Mouse (Mus musculus): ENCODE results near the gene Sema6d. TPM values are rescaled to one million over a fixed set of nuclear protein-coding genes. Genes with fewer than 3 reads are reported as not detected.

The Sema6d gene
- polyA plus RNA-seq, 2 experiments = 2.2 to 3.2 TPM

DNA sequence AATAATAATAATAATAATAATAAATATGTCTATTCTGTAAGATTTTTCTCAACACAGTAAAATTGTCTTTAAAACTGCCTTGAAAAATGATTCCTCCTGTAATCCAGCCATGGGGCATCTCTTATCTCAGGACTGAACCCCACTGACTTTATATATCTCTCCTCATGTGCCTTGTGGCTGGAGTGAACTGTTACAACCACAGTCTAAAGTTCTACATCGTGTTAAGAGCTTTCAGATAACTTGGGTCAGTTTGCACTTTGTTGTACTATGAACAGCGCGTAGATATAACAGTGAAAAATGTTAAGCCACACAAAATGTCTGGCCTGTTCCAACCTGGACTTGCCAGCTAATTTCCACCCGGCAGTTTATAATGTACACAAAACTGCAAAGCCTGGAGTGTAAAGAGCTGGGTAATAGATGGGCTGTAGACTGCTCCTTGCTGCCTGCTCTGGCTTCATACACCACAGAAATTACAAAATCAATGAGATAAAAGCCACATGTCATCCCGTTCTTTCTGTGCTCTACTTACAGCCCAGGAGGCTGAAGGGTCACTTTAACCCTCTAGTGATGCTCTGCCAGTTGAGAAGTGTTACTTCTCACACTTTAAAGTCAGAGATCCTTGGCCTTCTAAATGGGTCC, 467.2 kb downstream of the Sema6d start:
- H3K36me3 ChIP-seq (replicated peaks; ENCODE audit: control insufficient read depth, insufficient read depth, low read depth) = no peaks in the 10 kb centered on the region
- ATAC-seq (ENCODE audit: insufficient read depth) (no peak), DNase-seq (ENCODE audit: low read depth in 3 of 3, low spot score in 3 of 3) (no peak)
- WGBS (ENCODE audit: insufficient replicate concordance) = 56% methylated on average over 5 of the region's 5 CpGs
- H3K4me1 ChIP-seq (replicated peaks; ENCODE audit: control insufficient read depth in 2 of 2, insufficient read depth in 2 of 2, low read length in 1 of 2) = peaks cover 0 to 2% of the 10 kb centered on the region in 2 experiments; a peak in 1 of 4 replicates
- H3K27ac ChIP-seq = no peak overlapping the region
- no peaks in the 10 kb centered on the region for H3K27me3 ChIP-seq (ENCODE audit: control insufficient read depth, insufficient read depth, low read length)
- H3K9ac ChIP-seq (replicated peaks) = no peak overlapping the region
- TF ChIP-seq EP300 (IDR thresholded peaks at IDR 0.05; ENCODE audit: low read depth) = no peak
- no peak for TF ChIP-seq CTCF (IDR thresholded peaks at IDR 0.05; ENCODE audit: low read depth)
- H3K4me3 ChIP-seq (ENCODE audit: insufficient read depth in 1 of 2, low read depth in 2 of 2, low read length in 2 of 2) = no peak overlapping the region
- no peaks in the 10 kb centered on the region for H3K9me3 ChIP-seq (ENCODE audit: control insufficient read depth, low read length)
- H3K4me2 ChIP-seq (ENCODE audit: low read depth) = no peak overlapping the region

DNA sequence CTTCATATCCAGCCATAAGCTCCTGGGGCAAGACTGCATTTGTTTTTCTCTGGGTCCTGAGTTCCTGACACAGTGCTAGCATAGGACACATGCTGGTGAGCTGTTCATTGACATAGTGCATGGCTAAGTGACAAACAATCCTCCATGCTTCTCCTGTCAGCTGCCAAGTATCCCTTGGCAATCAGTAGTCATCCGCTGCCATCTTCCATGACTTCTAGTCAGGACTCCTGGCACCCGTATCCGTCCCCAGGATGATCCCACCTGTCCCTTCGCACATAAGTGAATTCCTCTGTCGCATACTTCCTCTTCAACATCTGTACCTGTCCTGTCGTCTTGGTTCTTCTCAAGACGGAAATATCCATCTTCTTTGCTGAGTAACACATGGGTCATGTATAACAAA, 468.3 kb downstream of the Sema6d start:
- H3K9me3 ChIP-seq (ENCODE audit: control insufficient read depth, low read length) = no peaks in the 10 kb centered on the region
- H3K9ac ChIP-seq (replicated peaks) = no peak overlapping the region
- WGBS (ENCODE audit: insufficient replicate concordance) = 78% methylated on average over 7 of the region's 7 CpGs
- no peak overlapping the region for H3K27ac ChIP-seq
- DNase-seq (ENCODE audit: low read depth in 3 of 3, low spot score in 3 of 3) = no peak
- no peaks in the 10 kb centered on the region for H3K27me3 ChIP-seq (ENCODE audit: control insufficient read depth, insufficient read depth, low read length)
- no peak for TF ChIP-seq CTCF (IDR thresholded peaks at IDR 0.05; ENCODE audit: low read depth)
- TF ChIP-seq EP300 (IDR thresholded peaks at IDR 0.05; ENCODE audit: low read depth) = no peak
- H3K36me3 ChIP-seq (replicated peaks; ENCODE audit: control insufficient read depth, insufficient read depth, low read depth) = no peaks in the 10 kb centered on the region
- ATAC-seq (ENCODE audit: insufficient read depth) = no peak
- H3K4me2 ChIP-seq (ENCODE audit: low read depth) = no peak overlapping the region
- H3K4me1 ChIP-seq (replicated peaks; ENCODE audit: control insufficient read depth in 2 of 2, insufficient read depth in 2 of 2, low read length in 1 of 2) = peaks cover 0 to 2% of the 10 kb centered on the region in 2 experiments; a peak in 1 of 4 replicates
- H3K4me3 ChIP-seq (ENCODE audit: insufficient read depth in 1 of 2, low read depth in 2 of 2, low read length in 2 of 2) = no peak overlapping the region

DNA sequence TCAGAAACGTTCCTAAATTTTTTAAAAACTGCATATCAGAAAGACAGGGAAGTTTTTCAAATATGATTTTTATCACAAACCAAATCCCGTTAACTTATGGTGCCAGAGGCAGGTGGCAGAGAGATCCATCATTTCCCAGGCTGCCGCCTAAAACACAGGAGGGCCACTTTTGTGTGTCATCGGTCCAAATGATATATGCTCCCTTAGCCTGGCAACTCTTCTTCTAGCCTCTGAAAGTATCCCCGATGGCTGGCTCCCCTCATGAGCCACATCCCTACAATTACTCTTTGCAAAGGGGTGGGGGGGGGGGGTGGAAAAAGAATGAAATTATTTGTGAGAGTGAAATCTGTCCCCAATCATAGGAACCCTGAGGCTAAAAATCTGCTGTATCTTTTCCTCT, 471.9 kb downstream of the Sema6d start:
- no peaks in the 10 kb centered on the region for H3K27me3 ChIP-seq (ENCODE audit: control insufficient read depth, insufficient read depth, low read length)
- ATAC-seq (ENCODE audit: insufficient read depth) = no peak

DNA sequence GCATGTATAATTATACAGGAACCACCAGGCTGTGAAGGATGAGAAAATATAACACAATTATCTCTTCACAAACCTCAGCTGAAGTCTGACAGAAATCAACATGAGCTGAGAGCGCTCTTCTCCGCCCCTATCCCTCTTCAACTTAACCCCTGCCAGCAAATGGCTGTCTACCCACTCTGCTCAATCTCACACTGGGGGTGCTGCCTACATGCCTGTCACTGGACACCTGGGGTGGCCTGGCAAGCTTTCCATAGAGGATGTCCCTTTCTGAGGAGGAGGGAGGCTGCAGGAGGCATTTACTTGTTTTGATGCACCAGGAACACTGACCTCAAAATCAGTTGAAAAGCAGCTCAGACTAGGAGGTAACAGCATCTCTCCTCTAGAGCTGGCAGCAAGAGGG, 472.3 kb downstream of the Sema6d start:
- DNase-seq (ENCODE audit: low read depth in 3 of 3, low spot score in 3 of 3) (no peak), ATAC-seq (ENCODE audit: insufficient read depth) (no peak)
- no peak overlapping the region for H3K27ac ChIP-seq
- H3K4me1 ChIP-seq (replicated peaks; ENCODE audit: control insufficient read depth in 2 of 2, insufficient read depth in 2 of 2, low read length in 1 of 2) = no peaks in the 10 kb centered on the region
- 57% methylated on average over 2 of the region's 2 CpGs for WGBS (ENCODE audit: insufficient replicate concordance)
- H3K4me3 ChIP-seq (ENCODE audit: insufficient read depth in 1 of 2, low read depth in 2 of 2, low read length in 2 of 2) = no peak overlapping the region
- no peak overlapping the region for H3K9ac ChIP-seq (replicated peaks)
- no peaks in the 10 kb centered on the region for H3K36me3 ChIP-seq (replicated peaks; ENCODE audit: control insufficient read depth, insufficient read depth, low read depth)
- TF ChIP-seq EP300 (IDR thresholded peaks at IDR 0.05; ENCODE audit: low read depth) (no peak), CTCF (IDR thresholded peaks at IDR 0.05; ENCODE audit: low read depth) (no peak)
- H3K4me2 ChIP-seq (ENCODE audit: low read depth) = no peak overlapping the region
- no peaks in the 10 kb centered on the region for H3K9me3 ChIP-seq (ENCODE audit: control insufficient read depth, low read length)
- no peaks in the 10 kb centered on the region for H3K27me3 ChIP-seq (ENCODE audit: control insufficient read depth, insufficient read depth, low read length)

More for the DNA sequence above, 471.9 kb downstream of the Sema6d start:
- WGBS (ENCODE audit: insufficient replicate concordance) = 58% methylated on average over 5 of the region's 5 CpGs
- Histone ChIP-seq H3K4me3 (ENCODE audit: insufficient read depth in 1 of 2, low read depth in 2 of 2, low read length in 2 of 2) (no peak overlapping the region), H3K4me2 (ENCODE audit: low read depth) (no peak overlapping the region), H3K9ac (replicated peaks) (no peak overlapping the region), H3K27ac (no peak overlapping the region), H3K9me3 (ENCODE audit: control insufficient read depth, low read length) (no peaks in the 10 kb centered on the region), H3K36me3 (replicated peaks; ENCODE audit: control insufficient read depth, insufficient read depth, low read depth) (no peaks in the 10 kb centered on the region), H3K4me1 (replicated peaks; ENCODE audit: control insufficient read depth in 2 of 2, insufficient read depth in 2 of 2, low read length in 1 of 2) (no peaks in the 10 kb centered on the region)
- TF ChIP-seq CTCF (IDR thresholded peaks at IDR 0.05; ENCODE audit: low read depth) (no peak), EP300 (IDR thresholded peaks at IDR 0.05; ENCODE audit: low read depth) (no peak)
- no peak for DNase-seq (ENCODE audit: low read depth in 3 of 3, low spot score in 3 of 3)

DNA sequence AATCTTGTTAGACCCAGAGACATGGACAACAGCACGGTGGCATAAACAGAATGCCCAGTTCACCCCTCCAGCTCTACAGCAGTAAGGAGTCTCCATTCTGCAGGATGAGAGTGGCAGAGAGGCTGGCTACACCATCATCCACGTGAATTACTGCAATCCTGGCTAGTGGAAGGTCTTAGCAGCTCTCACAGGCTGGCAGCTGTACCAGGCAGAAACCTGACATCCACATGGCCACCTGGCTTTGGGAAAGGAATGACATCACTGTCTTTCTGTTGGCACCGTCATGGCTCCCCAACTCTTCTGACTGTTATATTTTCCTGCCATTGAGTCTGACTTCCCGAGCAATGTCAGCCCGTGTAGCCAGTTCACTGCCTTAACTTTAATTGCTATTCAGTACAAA, 474.0 kb downstream of the Sema6d start:
- H3K27me3 ChIP-seq (ENCODE audit: control insufficient read depth, insufficient read depth, low read length) = no peaks in the 10 kb centered on the region
- no peaks in the 10 kb centered on the region for H3K36me3 ChIP-seq (replicated peaks; ENCODE audit: control insufficient read depth, insufficient read depth, low read depth)
- no peak overlapping the region for H3K4me3 ChIP-seq (ENCODE audit: insufficient read depth in 1 of 2, low read depth in 2 of 2, low read length in 2 of 2)
- 65% methylated on average over 5 of the region's 5 CpGs for WGBS (ENCODE audit: insufficient replicate concordance)
- H3K4me1 ChIP-seq (replicated peaks; ENCODE audit: control insufficient read depth in 2 of 2, insufficient read depth in 2 of 2, low read length in 1 of 2) = no peaks in the 10 kb centered on the region
- H3K9me3 ChIP-seq (ENCODE audit: control insufficient read depth, low read length) = no peaks in the 10 kb centered on the region
- no peak overlapping the region for H3K4me2 ChIP-seq (ENCODE audit: low read depth)
- H3K9ac ChIP-seq (replicated peaks) = no peak overlapping the region
- ATAC-seq (ENCODE audit: insufficient read depth) (no peak), DNase-seq (ENCODE audit: low read depth in 3 of 3, low spot score in 3 of 3) (no peak)
- H3K27ac ChIP-seq = no peak overlapping the region
- TF ChIP-seq CTCF (IDR thresholded peaks at IDR 0.05; ENCODE audit: low read depth) (no peak), EP300 (IDR thresholded peaks at IDR 0.05; ENCODE audit: low read depth) (no peak)
